Mouse (Mus musculus): Measurements from ENCODE around the gene Cuta.
"Not testable (repeated sequence)": the region's sequence is repeated elsewhere in the genome, so short reads cannot be mapped to it uniquely, and the experiment has no call there.

The Cuta gene

DNA sequence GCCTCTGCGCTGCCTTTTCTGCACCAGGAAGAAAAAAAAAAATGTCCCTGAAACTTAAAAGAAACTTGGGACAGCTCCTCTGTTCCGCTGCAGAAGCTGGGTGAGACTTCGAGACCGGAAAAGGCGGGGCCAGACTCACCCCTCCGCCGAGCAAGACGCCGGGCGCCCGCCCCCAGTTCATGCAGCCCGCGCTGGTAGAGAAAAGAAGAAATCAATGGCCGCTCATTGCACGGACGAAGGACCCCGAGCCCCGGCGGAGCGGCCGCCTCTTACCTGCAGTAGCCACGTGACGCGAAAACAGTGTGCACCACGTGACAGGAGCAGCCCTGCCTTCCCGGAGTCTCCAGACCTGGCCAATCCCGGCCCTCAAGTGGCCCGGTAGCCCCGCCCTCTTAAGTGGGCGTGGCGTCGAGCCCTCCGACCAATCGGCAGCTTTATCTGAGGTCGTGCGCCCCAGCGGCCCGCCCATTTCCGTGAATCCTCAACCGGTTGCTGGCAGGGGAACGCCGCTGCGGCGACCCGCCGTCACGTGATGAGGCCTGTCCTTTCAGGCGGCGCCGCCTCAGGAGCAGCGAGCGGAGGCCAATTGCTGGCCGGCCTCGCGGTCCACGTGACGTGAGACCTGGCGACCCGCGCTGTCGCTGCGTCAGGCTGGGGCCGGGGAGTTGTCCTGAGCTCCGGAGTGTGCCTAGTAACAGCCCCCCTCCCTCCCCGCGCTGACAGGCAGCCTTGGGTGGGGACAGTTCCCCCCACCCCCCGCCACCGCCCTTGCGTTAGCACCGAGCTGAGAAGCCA lies at the start of gene Cuta:
Gene Cuta, minus strand, starts transcription at position 392 of the 795 bp plus-strand sequence.
- DNase-seq (ENCODE audit: low spot score), result peak; percentile 93

DNA sequence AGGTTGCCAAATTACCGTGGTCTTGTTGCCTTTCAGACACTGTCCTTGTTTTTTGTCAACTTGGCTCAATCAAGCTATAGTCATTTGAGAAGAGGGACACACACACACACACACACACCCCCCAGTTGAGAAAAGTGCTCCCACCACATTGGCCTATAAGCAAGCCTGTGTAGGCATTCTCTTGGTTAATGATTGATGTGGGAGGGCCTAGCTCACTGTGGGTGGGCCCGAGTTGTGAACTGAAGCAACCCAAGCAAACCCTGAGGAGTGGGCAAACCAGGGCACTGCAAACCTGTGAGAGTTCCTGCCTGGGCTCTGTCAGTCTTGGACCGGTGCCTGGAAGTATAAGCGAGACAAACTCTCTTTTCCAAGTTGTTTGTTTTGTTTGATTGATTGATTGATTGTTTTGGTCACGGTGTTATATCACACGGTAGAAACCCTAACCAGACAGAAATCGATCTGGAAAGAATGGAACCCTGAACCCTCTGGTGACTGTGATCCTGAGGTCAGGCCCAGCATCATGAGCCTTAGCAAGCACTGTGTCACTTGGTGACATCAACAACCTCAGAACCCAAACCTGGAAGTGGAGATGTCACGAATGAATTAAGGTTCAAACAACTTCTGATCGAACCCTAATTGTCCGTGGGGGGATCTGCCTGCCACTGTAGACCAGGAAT lies 46.3 kb upstream of the Cuta start:
- DNase-seq (ENCODE audit: low spot score), result no peak

DNA sequence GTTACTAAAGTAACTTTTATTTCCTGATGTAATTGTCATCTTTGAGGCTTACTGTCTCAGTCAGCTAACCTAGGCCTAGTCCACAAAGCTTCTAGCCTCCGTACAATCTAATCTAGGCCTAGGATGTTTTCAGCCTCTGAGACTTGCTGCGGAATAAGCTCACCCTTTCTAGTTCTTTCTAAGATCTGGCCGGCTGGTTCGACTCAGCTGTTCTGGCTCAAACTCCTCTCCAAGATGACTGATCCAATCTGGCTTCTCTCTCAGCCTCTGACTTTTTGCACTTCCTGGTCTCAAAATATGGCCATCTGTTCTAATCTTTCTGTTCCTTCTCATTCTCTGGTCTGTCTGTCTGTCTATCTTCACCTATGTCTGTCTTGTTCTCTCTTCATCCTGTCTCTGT lies 44.0 kb upstream of the Cuta start:
- no peak for DNase-seq (ENCODE audit: low spot score)

GRCm38 (mm10) chr17:26981050-26981449 lies 41.7 kb upstream of the Cuta start:
- no peak for DNase-seq (ENCODE audit: low spot score)

GRCm38 (mm10) chr17:26979426-26979825 lies 40.1 kb upstream of the Cuta start:
- no peak for DNase-seq (ENCODE audit: low spot score)

DNA sequence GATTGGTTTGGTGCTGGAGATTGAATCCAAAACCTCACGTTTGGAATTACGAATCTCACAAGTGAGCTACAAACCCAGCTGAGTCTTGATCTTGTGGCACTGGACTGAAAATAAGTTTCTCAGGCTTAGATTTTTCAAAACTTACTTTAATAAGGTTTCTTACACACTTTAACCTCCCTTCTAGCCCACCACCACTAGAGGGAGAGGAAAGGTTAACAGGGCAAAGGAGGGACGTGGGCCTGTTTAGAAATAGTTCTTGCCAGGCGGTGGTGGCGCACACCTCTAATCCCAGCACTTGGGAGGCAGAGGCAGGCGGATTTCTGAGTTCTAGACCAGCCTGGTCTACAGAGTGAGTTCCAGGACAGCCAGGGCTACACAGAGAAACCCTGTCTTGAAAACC lies 38.0 kb upstream of the Cuta start:
- DNase-seq (ENCODE audit: low spot score), result not testable (repeated sequence)

DNA sequence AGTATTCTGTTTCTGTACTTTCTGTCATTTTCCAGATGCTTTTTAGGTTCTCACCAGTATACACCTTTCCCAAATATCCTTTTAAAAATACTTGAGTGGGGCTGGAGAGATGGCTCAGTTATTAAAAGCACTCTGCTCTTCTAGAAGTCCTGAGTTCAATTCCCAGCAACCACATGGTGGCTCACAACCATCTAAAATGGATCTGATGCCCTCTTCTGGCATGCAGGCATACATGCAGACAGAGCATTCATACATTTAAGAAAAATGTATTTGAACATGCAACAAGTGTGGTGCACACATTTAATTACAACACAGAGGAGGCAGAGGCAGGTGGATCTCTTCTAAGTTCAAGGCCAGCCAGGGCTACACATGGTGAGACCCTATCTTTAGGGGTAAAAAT lies 36.0 kb upstream of the Cuta start:
- no peak for DNase-seq (ENCODE audit: low spot score)

DNA sequence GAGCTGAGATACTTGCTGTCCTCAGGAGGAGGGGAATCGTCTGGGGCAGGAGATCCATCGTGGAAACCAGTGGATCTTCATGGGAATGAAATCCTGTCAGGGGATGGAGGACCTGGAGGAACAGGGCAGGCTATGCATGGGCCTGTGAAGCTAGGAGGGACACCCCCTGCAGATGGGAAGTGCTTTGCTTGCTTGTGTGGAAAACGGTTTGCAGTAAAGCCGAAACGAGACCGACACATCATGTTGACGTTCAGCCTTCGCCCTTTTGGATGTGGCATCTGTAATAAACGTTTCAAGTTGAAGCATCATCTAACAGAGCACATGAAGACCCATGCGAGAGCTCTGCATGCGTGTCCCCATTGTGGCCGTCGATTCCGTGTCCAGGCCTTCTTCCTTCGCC lies 35.2 kb upstream of the Cuta start:
- no peak for DNase-seq (ENCODE audit: low spot score)

GRCm38 (mm10) chr17:26972703-26973574 lies 33.6 kb upstream of the Cuta start, which contains the start of gene Zbtb9:
Gene Zbtb9 (plus strand): TSS chr17:26973167.
- DNase-seq (ENCODE audit: low spot score), result peak; percentile 87

- DNase-seq (ENCODE audit: low spot score), result no peak
These were observed 32.7 kb upstream of the Cuta start for GRCm38 (mm10) chr17:26972107-26972506.

DNA sequence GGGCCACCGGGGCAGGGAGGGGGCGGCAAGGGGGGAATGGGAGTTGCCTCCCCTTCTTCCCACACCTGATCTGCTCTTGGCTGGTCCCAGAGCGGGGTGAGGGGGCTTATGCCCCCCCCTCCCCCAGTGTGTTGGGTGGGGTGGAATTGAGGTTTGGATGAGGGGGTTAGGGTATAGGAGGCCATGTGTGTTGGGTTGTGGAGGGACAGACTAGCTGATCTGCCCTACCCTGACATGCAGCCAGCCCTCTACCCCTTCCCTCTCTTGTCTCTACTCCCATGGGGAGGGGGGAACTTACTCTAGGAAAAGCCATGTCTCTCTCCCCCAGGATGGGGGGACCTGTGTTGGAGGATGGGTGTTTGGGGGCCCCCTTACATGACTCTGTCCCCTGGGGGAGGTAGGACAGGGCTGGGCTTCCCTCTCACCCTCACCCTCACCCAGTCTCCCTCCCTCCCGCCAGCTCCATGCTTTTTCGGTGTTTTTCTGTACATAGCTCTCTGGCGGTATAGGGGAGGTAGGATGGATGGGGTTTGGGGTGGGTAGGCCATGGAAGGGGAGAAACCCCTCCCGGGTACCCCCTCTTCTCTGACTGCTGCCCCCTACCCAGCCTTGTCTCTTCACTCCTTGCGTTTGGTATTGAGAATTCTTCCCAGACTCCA lies 32.0 kb upstream of the Cuta start:
- no peak for DNase-seq (ENCODE audit: low spot score)

- DNase-seq (ENCODE audit: low spot score), result no peak
These were observed 30.9 kb upstream of the Cuta start for GRCm38 (mm10) chr17:26970221-26970620.

GRCm38 (mm10) chr17:26969257-26969656 lies 29.9 kb upstream of the Cuta start:
- DNase-seq (ENCODE audit: low spot score), result no peak

DNA sequence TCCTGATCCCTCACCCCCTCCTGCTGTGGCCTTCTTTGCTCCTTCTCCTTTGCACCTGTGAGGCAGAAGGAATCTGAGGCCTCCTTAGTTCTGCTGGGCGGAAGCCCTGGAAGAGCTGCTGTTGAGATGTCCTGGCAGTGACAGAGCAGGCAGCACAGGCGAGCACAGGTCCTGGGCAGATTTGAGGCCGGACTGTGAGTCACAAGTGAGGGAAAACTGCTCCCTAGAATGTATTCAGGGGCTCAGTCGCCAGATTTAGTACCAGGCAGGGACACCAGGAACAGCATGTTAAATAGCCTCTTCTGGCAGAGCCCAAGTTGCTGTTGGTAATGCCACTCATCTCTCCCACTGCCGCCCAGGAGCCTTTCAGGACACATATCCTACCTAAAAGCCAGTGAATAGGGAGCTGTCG lies 28.8 kb upstream of the Cuta start:
- DNase-seq (ENCODE audit: low spot score), result no peak

- DNase-seq (ENCODE audit: low spot score), result no peak
These were observed 28.1 kb upstream of the Cuta start for GRCm38 (mm10) chr17:26967477-26967876.

DNA sequence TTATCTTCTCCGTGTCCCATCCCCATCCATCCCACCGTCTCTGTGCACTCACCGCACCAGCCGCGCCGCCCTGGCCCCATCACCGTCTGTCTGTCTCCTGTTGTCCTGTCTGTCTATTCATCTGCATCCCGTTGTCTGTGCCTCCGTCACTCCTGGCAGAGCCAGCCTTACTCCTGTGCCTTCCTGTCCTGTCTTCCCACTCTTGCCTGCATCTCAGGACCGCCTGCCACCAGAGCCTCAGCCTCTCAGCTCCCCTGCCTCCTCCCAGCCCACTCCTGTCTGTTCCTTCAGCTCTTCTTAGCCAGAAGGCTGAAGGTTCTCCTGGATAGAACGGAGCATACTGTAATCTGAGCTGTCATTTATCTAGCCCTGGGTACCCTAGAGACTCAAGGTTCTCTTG lies 27.6 kb upstream of the Cuta start:
- DNase-seq (ENCODE audit: low spot score), result no peak

DNA sequence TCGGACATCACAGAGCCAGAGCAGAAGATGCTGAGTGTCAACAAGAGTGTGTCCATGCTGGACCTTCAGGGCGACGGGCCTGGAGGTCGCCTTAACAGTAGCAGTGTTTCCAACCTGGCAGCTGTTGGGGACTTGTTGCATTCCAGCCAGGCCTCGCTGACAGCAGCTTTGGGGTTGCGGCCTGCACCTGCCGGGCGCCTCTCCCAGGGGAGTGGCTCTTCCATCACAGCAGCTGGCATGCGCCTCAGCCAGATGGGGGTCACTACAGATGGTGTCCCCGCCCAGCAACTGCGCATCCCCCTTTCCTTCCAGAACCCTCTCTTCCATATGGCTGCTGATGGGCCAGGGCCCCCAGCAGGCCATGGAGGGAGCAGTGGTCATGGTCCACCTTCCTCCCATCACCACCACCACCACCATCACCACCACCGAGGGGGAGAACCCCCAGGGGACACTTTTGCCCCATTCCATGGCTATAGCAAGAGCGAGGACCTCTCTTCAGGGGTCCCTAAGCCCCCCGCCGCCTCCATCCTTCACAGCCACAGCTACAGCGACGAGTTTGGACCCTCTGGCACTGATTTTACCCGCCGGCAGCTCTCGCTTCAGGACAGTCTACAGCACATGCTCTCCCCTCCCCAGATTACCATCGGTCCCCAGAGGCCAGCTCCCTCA lies 22.3 kb upstream of the Cuta start:
- DNase-seq (ENCODE audit: low spot score), result no peak

GRCm38 (mm10) chr17:26959815-26960214 lies 20.4 kb upstream of the Cuta start:
- no peak for DNase-seq (ENCODE audit: low spot score)

- DNase-seq (ENCODE audit: low spot score), result no peak
These were observed 19.5 kb upstream of the Cuta start for GRCm38 (mm10) chr17:26958880-26959279.

- no peak for DNase-seq (ENCODE audit: low spot score)
These were observed 18.5 kb upstream of the Cuta start for GRCm38 (mm10) chr17:26957872-26958271.

- no peak for DNase-seq (ENCODE audit: low spot score)
These were observed 17.5 kb upstream of the Cuta start for GRCm38 (mm10) chr17:26956895-26957294.
